Mouse (Mus musculus): ENCODE measurements around the gene Vps37d. TPM values are rescaled to one million over a fixed set of nuclear protein-coding genes. Genes with fewer than 3 reads are reported as not detected.
A peak's percentile ranks its signal among the peaks of the same experiment; 100 is the strongest.

Gene Vps37d
- polyA plus RNA-seq, 1 experiment = 0.78 TPM

- Histone ChIP-seq H3K4me1 (ENCODE audit: control insufficient read depth, insufficient read depth, insufficient read length) (no peaks in the 10 kb centered on the region), H3K27me3 (ENCODE audit: control insufficient read depth, insufficient read depth, low read length) (no peaks in the 10 kb centered on the region), H3K4me3 (ENCODE audit: extremely low read depth, insufficient read depth, insufficient read length) (no peak overlapping the region), H3K27ac (ENCODE audit: insufficient read depth, low read length) (no peak overlapping the region), H3K36me3 (ENCODE audit: control insufficient read depth, insufficient read depth, low read length) (no peaks in the 10 kb centered on the region)
- WGBS = 94% methylated on average over 3 of the region's 3 CpGs
- TF ChIP-seq CTCF (IDR thresholded peaks at IDR 0.05; ENCODE audit: extremely low read depth, insufficient read depth, insufficient read length, insufficient replicate concordance) = no peak
- no peak for TF ChIP-seq POLR2A (IDR thresholded peaks at IDR 0.05; ENCODE audit: low read depth, low read length)
- no peak for DNase-seq (ENCODE audit: low read depth in 1 of 2, low spot score in 2 of 2)
These were observed 33.5 kb downstream of the Vps37d start for GRCm38 (mm10) chr5:135044575-135044974.

- Histone ChIP-seq H3K27ac (ENCODE audit: insufficient read depth, low read length) (no peak overlapping the region), H3K27me3 (ENCODE audit: control insufficient read depth, insufficient read depth, low read length) (no peaks in the 10 kb centered on the region), H3K4me3 (ENCODE audit: extremely low read depth, insufficient read depth, insufficient read length) (no peak overlapping the region), H3K4me1 (ENCODE audit: control insufficient read depth, insufficient read depth, insufficient read length) (no peaks in the 10 kb centered on the region), H3K36me3 (ENCODE audit: control insufficient read depth, insufficient read depth, low read length) (no peaks in the 10 kb centered on the region)
- WGBS = 84% methylated on average over 21 of the region's 21 CpGs
- no peak for DNase-seq (ENCODE audit: low read depth in 1 of 2, low spot score in 2 of 2)
- TF ChIP-seq POLR2A (IDR thresholded peaks at IDR 0.05; ENCODE audit: low read depth, low read length) = no peak
- TF ChIP-seq CTCF (IDR thresholded peaks at IDR 0.05; ENCODE audit: extremely low read depth, insufficient read depth, insufficient read length, insufficient replicate concordance) = no peak
These were observed 35.8 kb downstream of the Vps37d start for GRCm38 (mm10) chr5:135042105-135042788.

- no peak for TF ChIP-seq CTCF (IDR thresholded peaks at IDR 0.05; ENCODE audit: extremely low read depth, insufficient read depth, insufficient read length, insufficient replicate concordance)
- TF ChIP-seq POLR2A (IDR thresholded peaks at IDR 0.05; ENCODE audit: low read depth, low read length) = no peak
- WGBS = 88% methylated on average over 11 of the region's 11 CpGs
These were observed 37.3 kb downstream of the Vps37d start for GRCm38 (mm10) chr5:135040777-135041176.

DNA sequence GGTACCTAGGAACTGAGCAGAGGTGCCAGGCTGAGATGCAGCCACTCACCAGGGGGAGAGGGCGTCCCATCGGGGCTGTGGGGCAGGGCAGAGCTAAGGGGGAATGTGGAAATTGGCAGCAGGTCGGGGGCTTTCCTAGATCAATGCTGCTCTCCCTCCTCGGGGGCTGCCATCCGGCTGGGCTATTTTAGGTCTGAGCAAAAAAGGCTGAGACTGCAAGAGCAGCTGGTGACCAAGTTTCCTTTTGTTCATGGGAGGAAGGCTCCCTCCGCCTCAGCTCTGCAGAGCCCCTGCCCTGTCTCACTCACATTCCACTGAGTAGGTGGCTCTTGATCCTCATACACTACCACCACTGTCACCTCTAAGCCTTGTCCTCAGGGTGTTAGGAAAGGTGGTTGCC lies 38.0 kb downstream of the Vps37d start:
- Histone ChIP-seq H3K4me1 (ENCODE audit: control insufficient read depth, insufficient read depth, insufficient read length) (no peaks in the 10 kb centered on the region), H3K4me3 (ENCODE audit: extremely low read depth, insufficient read depth, insufficient read length) (no peak overlapping the region), H3K27me3 (ENCODE audit: control insufficient read depth, insufficient read depth, low read length) (no peaks in the 10 kb centered on the region), H3K36me3 (ENCODE audit: control insufficient read depth, insufficient read depth, low read length) (no peaks in the 10 kb centered on the region), H3K27ac (ENCODE audit: insufficient read depth, low read length) (peak overlapping the region; percentile 23; the same call in 1 of the 2 replicates)
- no peak for TF ChIP-seq CTCF (IDR thresholded peaks at IDR 0.05; ENCODE audit: extremely low read depth, insufficient read depth, insufficient read length, insufficient replicate concordance)
- no peak for TF ChIP-seq POLR2A (IDR thresholded peaks at IDR 0.05; ENCODE audit: low read depth, low read length)
- WGBS = 20% methylated on average over 6 of the region's 6 CpGs
- no peak for DNase-seq (ENCODE audit: low read depth in 1 of 2, low spot score in 2 of 2)

More at GRCm38 (mm10) chr5:135040777-135041176, 37.3 kb downstream of the Vps37d start:
- Histone ChIP-seq H3K36me3 (ENCODE audit: control insufficient read depth, insufficient read depth, low read length) (no peaks in the 10 kb centered on the region), H3K4me1 (ENCODE audit: control insufficient read depth, insufficient read depth, insufficient read length) (no peaks in the 10 kb centered on the region), H3K27ac (ENCODE audit: insufficient read depth, low read length) (peak overlapping the region; percentile 23; the same call in 1 of the 2 replicates), H3K27me3 (ENCODE audit: control insufficient read depth, insufficient read depth, low read length) (no peaks in the 10 kb centered on the region), H3K4me3 (ENCODE audit: extremely low read depth, insufficient read depth, insufficient read length) (no peak overlapping the region)
- DNase-seq (ENCODE audit: low read depth in 1 of 2, low spot score in 2 of 2) = no peak

- DNase-seq (ENCODE audit: low read depth in 1 of 2, low spot score in 2 of 2) = no peak
- Histone ChIP-seq H3K4me1 (ENCODE audit: control insufficient read depth, insufficient read depth, insufficient read length) (no peaks in the 10 kb centered on the region), H3K27ac (ENCODE audit: insufficient read depth, low read length) (no peak overlapping the region), H3K4me3 (ENCODE audit: extremely low read depth, insufficient read depth, insufficient read length) (no peak overlapping the region), H3K27me3 (ENCODE audit: control insufficient read depth, insufficient read depth, low read length) (no peaks in the 10 kb centered on the region), H3K36me3 (ENCODE audit: control insufficient read depth, insufficient read depth, low read length) (no peaks in the 10 kb centered on the region)
- WGBS = 55% methylated on average over 9 of the region's 9 CpGs
- TF ChIP-seq CTCF (IDR thresholded peaks at IDR 0.05; ENCODE audit: extremely low read depth, insufficient read depth, insufficient read length, insufficient replicate concordance) (no peak), POLR2A (IDR thresholded peaks at IDR 0.05; ENCODE audit: low read depth, low read length) (no peak)
These were observed 38.5 kb downstream of the Vps37d start for GRCm38 (mm10) chr5:135039541-135039940.

DNA sequence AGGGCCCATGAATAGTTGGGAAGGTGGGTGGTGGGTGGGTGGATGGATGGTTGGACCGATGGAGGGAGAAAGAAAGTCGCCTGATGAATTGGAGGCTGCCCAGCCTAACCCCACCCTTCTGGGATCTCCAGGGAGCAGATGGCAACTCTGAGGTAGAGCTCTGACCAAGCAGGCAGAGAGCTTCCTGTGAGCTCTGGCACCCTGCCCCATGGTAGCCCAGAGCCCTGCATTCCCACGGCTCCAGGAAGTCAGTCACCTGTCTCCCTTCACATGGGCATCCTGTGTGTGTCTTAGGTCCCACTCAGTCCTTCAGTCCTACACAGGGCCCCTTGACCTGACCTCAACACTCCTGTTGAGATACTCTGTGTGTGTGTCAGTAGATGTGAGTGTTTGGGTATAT lies 40.1 kb downstream of the Vps37d start:
- 47% methylated on average over 3 of the region's 3 CpGs for WGBS

More for the DNA sequence above, 40.1 kb downstream of the Vps37d start:
- Histone ChIP-seq H3K4me1 (ENCODE audit: control insufficient read depth, insufficient read depth, insufficient read length) (no peaks in the 10 kb centered on the region), H3K27me3 (ENCODE audit: control insufficient read depth, insufficient read depth, low read length) (no peaks in the 10 kb centered on the region), H3K4me3 (ENCODE audit: extremely low read depth, insufficient read depth, insufficient read length) (no peak overlapping the region), H3K27ac (ENCODE audit: insufficient read depth, low read length) (no peak overlapping the region), H3K36me3 (ENCODE audit: control insufficient read depth, insufficient read depth, low read length) (no peaks in the 10 kb centered on the region)
- no peak for TF ChIP-seq POLR2A (IDR thresholded peaks at IDR 0.05; ENCODE audit: low read depth, low read length)
- no peak for TF ChIP-seq CTCF (IDR thresholded peaks at IDR 0.05; ENCODE audit: extremely low read depth, insufficient read depth, insufficient read length, insufficient replicate concordance)
- no peak for DNase-seq (ENCODE audit: low read depth in 1 of 2, low spot score in 2 of 2)
